Mouse (Mus musculus) erythroid progenitor cell, adult 5-6 weeks (primary cell): ENCODE data around the gene Gm9745. TPM values are rescaled to one million over a fixed set of nuclear protein-coding genes. Genes with fewer than 3 reads are reported as not detected.
"Not testable (repeated sequence)": the region's sequence is repeated elsewhere in the genome, so short reads cannot be mapped to it uniquely, and the experiment has no call there.

Experiments used
- ATAC-seq: replicated peaks from 2 replicates; pipeline ENCODE4 v1.8.0; 2016; ENCODE audit warnings: moderate number of reproducible peaks, mild to moderate bottlenecking, moderate TSS enrichment, inconsistent platforms; ENCODE audit not compliant: poor library complexity, low FRiP score, severe bottlenecking
- total RNA-seq, 2 experiments: library from RNA; stranded (forward) in 1 of 2; stranded (reverse) in 1 of 2; fragments of 150-400 nt in 1 of 2; fragments of 186-747, 209-891 nt in 1 of 2; gene quantifications; 2 replicates each; pipeline versions ENCODE4 v1.2.3 to v1.2.4; 2015 to 2017; ENCODE audit warnings: low replicate concordance in 2 of 2

Gm9745 gene
- total RNA-seq, 2 experiments from 2014 or later = not detected

DNA sequence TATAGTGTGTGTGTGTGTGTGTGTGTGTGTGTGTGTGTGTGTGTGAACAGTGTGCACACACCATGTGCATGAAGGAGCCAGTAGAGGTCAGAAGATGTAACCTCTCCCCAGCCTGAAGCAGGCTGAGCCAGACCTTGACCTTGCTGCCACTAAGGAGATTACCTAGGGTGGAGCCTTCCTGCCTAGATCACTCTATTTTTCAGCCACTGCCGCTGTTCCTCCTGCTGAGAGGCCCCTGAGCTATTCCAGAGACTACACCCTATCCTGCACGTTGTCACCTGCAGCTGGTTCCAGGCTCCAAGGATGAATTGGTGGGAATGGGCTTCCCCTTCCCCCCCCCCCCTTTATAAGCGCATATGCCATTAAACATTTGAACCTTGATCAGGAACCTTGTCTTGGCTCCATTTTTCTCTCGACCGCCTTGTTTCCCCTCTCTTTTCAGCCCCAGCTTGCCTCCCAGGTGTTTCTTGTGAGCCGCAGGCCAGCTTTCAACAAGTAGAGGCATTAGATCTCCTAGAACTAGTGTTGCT lies 10.4 kb downstream of the Gm9745 start:
- ATAC-seq = not testable (repeated sequence)

DNA sequence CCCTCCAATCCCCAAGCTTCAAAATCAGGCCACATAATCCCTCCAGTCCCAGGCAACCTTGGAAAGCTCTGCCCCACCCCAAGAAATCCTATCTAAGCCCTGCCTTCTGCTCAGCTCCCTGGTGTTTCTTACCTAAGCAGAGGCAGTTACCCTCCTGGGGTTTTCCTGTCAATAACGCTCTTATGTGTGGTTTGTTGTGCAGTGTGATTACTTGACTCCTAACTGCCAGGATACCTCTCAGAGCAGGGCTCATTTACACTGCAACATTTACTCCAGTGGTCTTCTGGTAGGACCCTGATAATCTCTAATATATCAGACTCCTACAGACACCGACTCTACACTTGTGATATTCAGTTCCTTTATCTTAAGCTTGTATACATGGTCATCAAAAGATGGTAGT lies 14.5 kb downstream of the Gm9745 start:
- ATAC-seq = no peak

DNA sequence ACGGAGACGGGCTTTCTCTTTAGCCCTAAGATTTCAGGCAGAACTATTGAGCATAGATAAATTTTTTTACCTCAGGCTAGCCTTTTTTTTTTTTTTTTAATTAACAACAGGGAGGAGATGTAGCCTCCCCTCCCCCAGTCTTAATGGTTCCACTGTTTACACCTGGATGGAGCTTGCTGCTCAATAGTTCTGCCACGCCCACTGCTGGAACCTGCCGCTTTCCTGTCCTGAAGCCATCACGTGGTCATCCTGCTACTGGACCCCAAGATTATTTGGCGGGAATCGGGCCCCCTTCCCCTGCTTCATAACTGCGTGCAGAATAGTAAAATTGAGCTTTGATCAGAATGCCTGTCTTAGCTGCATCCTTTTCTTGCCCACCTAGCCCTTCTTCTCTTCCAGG lies 34.1 kb downstream of the Gm9745 start:
- not testable (repeated sequence) for ATAC-seq

DNA sequence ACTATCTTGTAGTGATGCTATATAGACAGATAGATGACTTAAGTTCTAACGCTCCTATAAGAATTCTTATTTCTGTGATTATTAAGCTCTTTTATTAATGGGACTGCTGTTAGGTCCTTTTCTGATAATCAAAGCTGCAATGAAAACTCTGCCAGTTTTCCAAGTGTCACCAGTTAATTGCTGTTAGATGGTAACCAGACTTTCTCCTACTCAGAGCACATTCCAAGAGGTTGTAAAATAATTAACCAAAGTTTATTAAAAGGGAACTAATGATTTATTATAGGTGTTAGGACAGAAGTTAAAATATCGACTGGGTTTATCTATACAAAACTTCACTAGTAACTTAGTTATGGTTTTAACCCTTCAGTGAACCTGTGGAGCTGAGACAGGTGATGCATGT lies 42.0 kb downstream of the Gm9745 start:
- ATAC-seq = not testable (repeated sequence)

Other genes with a start within 250 kb of the Gm9745 start
- gene Wdr37, start 76.3 kb downstream of the Gm9745 start, total RNA-seq (2015; ENCODE audit: low replicate concordance) = 42.5 and 62.9 TPM in 2 replicates
- gene Wdr37, start 76.3 kb downstream of the Gm9745 start, total RNA-seq (2017; ENCODE audit: low replicate concordance) = 36.3 and 43.9 TPM in 2 replicates
- gene Idi1, start 62.7 kb downstream of the Gm9745 start, total RNA-seq (2015; ENCODE audit: low replicate concordance) = 16.3 and 21.3 TPM in 2 replicates
- gene Idi1, start 62.7 kb downstream of the Gm9745 start, total RNA-seq (2017; ENCODE audit: low replicate concordance) = 11.0 and 25.8 TPM in 2 replicates
- gene Idi2, start 4.6 kb upstream of the Gm9745 start, total RNA-seq (2015; ENCODE audit: low replicate concordance) = not detected in 2 replicates
- gene Idi2, start 4.6 kb upstream of the Gm9745 start, total RNA-seq (2017; ENCODE audit: low replicate concordance) = not detected in 2 replicates
- gene Gtpbp4, start 47.9 kb upstream of the Gm9745 start, total RNA-seq (2015; ENCODE audit: low replicate concordance) = 13.7 and 24.7 TPM in 2 replicates
- gene Gtpbp4, start 47.9 kb upstream of the Gm9745 start, total RNA-seq (2017; ENCODE audit: low replicate concordance) = 22.9 and 25.8 TPM in 2 replicates
- 106 and 115 TPM in 2 replicates for gene Larp4b, start 145.7 kb upstream of the Gm9745 start, total RNA-seq (2015; ENCODE audit: low replicate concordance)
- gene Larp4b, start 145.7 kb upstream of the Gm9745 start, total RNA-seq (2017; ENCODE audit: low replicate concordance) = 120 and 140 TPM in 2 replicates